In genomic region chr8:119057876-119058275, GRCm38 (mm10) we compare ENCODE assay signal across 11 mouse cellular contexts.
"Had no signal": no experiment of that assay in that cellular context is flagged by ENCODE, and none has a peak within 500 bp of the region (broad histone marks: within the 10 kb centered on the region; RNA-seq: fewer than 3 reads in every experiment).

No protein-coding gene starts in this region.

- DNase-seq: lung, adult 18-20 months; lung, embryonic 14.5 days; lung, postnatal 10 days; lung, postnatal 4 days; midbrain, embryonic 14.5 days; retina, postnatal 1 day; right cerebral cortex, adult 18-20 months; spleen, adult 18-20 months; thymus, adult 18-20 months; thymus, postnatal 14 days; thymus, postnatal 36 days had no signal
